Mouse (Mus musculus) kidney, embryonic 14.5 days (tissue): ENCODE results near the gene Zyx. TPM values are rescaled to one million over a fixed set of nuclear protein-coding genes. Genes with fewer than 3 reads are reported as not detected.

Experiments used
- ATAC-seq: fragments of 200-750 bp; cut with Nextera tagmentation; 2 replicates; pipeline ENCODE4 v1.8.0; 2017; ENCODE audit warnings: moderate number of reproducible peaks, mild to moderate bottlenecking, moderate TSS enrichment, moderate library complexity; ENCODE audit not compliant: low FRiP score, low TSS enrichment
- H3K27ac ChIP-seq: fragments of 300-500 bp; sonication (generic); 2 replicates; pipeline ENCODE4 v1.5.1; 2014; ENCODE audit warnings: low read depth, mild to moderate bottlenecking, low read length, moderate library complexity, mixed read lengths
- H3K27me3 ChIP-seq: fragments of 300-500 bp; sonication (generic); 2 replicates; pipeline ENCODE4 v1.6.1; 2014; ENCODE audit warnings: mild to moderate bottlenecking, low read length; ENCODE audit not compliant: control insufficient read depth, insufficient read depth
- H3K36me3 ChIP-seq: fragments of 300-500 bp; sonication (generic); 2 replicates; pipeline ENCODE4 v1.6.1; 2014; ENCODE audit warnings: low read length, mixed read lengths; ENCODE audit not compliant: control insufficient read depth, insufficient read depth
- H3K4me1 ChIP-seq: fragments of 300-500 bp; sonication (generic); 2 replicates; pipeline ENCODE4 v1.6.1; 2014; ENCODE audit warnings: low read length, mixed read lengths; ENCODE audit not compliant: control insufficient read depth, insufficient read depth
- H3K4me2 ChIP-seq: fragments of 300-500 bp; sonication (generic); replicated peaks from 2 replicates; pipeline ENCODE4 v1.6.1; 2014; ENCODE audit warnings: low read depth, mild to moderate bottlenecking, low read length
- H3K4me3 ChIP-seq: fragments of 300-500 bp; sonication (generic); 2 replicates; pipeline ENCODE4 v1.5.1; 2014; ENCODE audit warnings: mild to moderate bottlenecking, low read length
- H3K9ac ChIP-seq: fragments of 300-500 bp; sonication (generic); 2 replicates; pipeline ENCODE4 v1.6.1; 2014; ENCODE audit warnings: low read depth, mild to moderate bottlenecking, low read length, moderate library complexity
- H3K9me3 ChIP-seq: fragments of 300-500 bp; sonication (generic); 2 replicates; pipeline ENCODE4 v1.6.1; 2016; ENCODE audit warnings: low read length; ENCODE audit not compliant: control insufficient read depth
- WGBS: fragments of 180-500 bp; shearing (Covaris S2); extraction: QIAGEN DNeasy Blood & Tissue Kit; methylation state at CpG from one replicate; pipeline ENCODE4 v1.1.7; 2014; 5-methylcytosine and 5-hydroxymethylcytosine counted together
- polyA plus RNA-seq: library from polyadenylated mRNA; unstranded; fragments of >200 nt; fragmentation: Nextera tagmentation; extraction: Ambion mirVana; gene quantifications from 2 replicates; pipeline ENCODE4 v1.2.1, GENCODE M21; 2014

The Zyx gene
- polyA plus RNA-seq, 1 experiment from 2014 or later, result 118 TPM

GRCm38 (mm10) chr6:42326509-42326908 is 22.9 kb upstream of the Zyx start:
- H3K36me3 ChIP-seq, result no peaks in the 10 kb centered on the region
- peaks cover 30% of the 10 kb centered on the region for H3K27me3 ChIP-seq
- H3K4me1 ChIP-seq, result 0 out of 2 replicates have a peak, but pooled peaks cover 11% of the 10 kb centered on the region
- WGBS, result 85% methylated on average over 3 of the region's 3 CpGs
- no peak overlapping the region for H3K9ac ChIP-seq
- no peaks in the 10 kb centered on the region for H3K9me3 ChIP-seq
- no peak overlapping the region for H3K4me2 ChIP-seq
- H3K27ac ChIP-seq, result no peak overlapping the region
- no peak overlapping the region for H3K4me3 ChIP-seq
- ATAC-seq, result no peak

DNA sequence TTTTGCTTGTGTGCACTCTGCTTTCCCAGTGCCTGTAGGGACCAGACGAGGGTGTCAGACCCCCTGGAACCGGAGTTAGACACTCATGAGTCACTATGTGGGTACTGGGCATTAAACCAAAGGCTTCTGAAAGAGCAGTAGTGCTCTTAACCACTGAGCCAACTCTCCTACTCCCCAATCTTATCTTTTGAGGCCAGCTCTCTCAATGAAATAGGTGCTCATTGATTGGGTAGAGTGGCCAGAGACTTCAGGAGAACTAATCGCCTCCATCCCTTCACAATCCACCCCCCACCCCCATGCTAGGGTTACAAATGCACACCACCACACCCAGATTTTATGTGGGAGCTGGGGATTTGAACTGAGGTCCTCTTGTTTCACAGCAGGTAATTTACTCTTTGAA is 20.7 kb upstream of the Zyx start:
- H3K27ac ChIP-seq, result no peak overlapping the region
- no peak overlapping the region for H3K4me2 ChIP-seq
- H3K36me3 ChIP-seq, result no peaks in the 10 kb centered on the region
- H3K9me3 ChIP-seq, result no peaks in the 10 kb centered on the region
- 0 out of 2 replicates have a peak, but pooled peaks cover 5% of the 10 kb centered on the region for H3K4me1 ChIP-seq
- no peak for ATAC-seq
- peaks cover 9% of the 10 kb centered on the region for H3K27me3 ChIP-seq
- WGBS, result 75% methylated on average over 3 of the region's 3 CpGs
- H3K9ac ChIP-seq, result no peak overlapping the region
- no peak overlapping the region for H3K4me3 ChIP-seq

DNA sequence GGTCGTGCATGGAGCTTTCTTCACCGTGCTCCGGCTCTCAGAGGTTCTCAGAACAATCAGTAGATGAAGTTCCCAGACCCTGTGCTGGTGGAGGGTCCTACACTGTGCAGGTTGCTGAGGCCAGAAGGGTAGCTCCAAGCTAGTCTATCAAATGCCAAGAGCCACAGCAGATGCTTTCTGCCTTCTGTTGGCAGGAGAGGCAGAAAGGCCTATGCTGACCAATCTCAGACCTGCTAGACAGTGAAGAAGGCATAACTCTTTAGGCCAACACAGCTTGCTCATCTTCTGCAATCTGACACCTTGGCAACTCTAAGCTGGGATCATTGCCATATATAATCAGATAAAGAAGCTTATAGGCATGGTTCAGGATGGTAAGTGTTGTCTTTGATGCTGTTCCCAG is 19.2 kb upstream of the Zyx start:
- no peaks in the 10 kb centered on the region for H3K36me3 ChIP-seq
- H3K27me3 ChIP-seq, result no peaks in the 10 kb centered on the region
- no peak overlapping the region for H3K9ac ChIP-seq
- no peak overlapping the region for H3K4me3 ChIP-seq
- no peak overlapping the region for H3K27ac ChIP-seq
- H3K9me3 ChIP-seq, result no peaks in the 10 kb centered on the region
- 71% methylated on average over 3 of the region's 3 CpGs for WGBS
- no peak overlapping the region for H3K4me2 ChIP-seq
- no peak for ATAC-seq
- no peaks in the 10 kb centered on the region for H3K4me1 ChIP-seq

DNA sequence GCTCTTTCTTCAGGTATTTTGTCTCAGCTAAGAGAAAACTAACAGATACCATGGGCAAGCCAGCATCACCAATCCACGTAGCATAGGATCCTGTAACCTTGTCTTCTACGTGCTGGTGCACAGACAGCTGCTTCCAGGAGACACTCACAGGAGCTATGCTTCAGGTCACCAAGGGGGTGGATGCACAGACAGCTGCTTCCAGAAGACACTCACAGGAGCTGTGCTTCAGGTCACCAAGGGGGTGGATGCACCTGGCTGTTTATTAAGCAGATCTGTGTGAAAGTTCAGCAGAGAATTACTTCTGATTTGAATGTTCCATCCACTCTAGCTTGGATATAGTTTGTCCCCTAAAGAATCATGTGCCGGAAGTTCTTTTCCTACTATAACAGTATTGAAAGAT is 18.5 kb upstream of the Zyx start:
- H3K4me2 ChIP-seq, result no peak overlapping the region
- H3K27ac ChIP-seq, result no peak overlapping the region
- H3K9ac ChIP-seq, result no peak overlapping the region
- H3K4me1 ChIP-seq, result no peaks in the 10 kb centered on the region
- WGBS, result 89% methylated on average over 3 of the region's 3 CpGs
- H3K9me3 ChIP-seq, result no peaks in the 10 kb centered on the region
- H3K27me3 ChIP-seq, result no peaks in the 10 kb centered on the region
- no peak for ATAC-seq
- no peaks in the 10 kb centered on the region for H3K36me3 ChIP-seq
- no peak overlapping the region for H3K4me3 ChIP-seq

DNA sequence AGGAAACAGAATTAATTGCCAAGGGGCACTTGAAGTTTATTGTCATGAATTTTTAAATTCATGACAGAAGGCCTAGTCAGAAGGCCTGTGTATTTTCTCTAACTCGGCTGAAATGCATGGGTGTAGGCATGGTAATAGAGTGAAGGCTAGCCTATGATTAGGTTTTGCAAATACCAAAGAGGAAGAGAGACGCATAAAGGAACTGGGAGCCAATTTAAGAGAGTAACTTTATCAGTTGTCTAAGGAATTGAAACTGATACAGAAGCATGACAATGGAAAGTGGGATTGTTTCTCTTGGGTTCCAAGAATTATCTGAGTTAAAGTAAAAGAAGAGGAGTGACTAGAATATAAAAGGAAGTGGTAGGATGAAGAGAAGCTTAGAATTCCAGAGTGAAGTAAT is 10.2 kb upstream of the Zyx start:
- Histone ChIP-seq H3K27ac (no peak overlapping the region), H3K4me3 (no peak overlapping the region), H3K9ac (no peak overlapping the region), H3K4me2 (no peak overlapping the region), H3K27me3 (no peaks in the 10 kb centered on the region), H3K9me3 (no peaks in the 10 kb centered on the region), H3K4me1 (no peaks in the 10 kb centered on the region), H3K36me3 (no peaks in the 10 kb centered on the region)
- 92% methylated on average over 2 of the region's 2 CpGs for WGBS
- no peak for ATAC-seq

GRCm38 (mm10) chr6:42339981-42340380 is 9.4 kb upstream of the Zyx start:
- Histone ChIP-seq H3K36me3 (no peaks in the 10 kb centered on the region), H3K9ac (no peak overlapping the region), H3K27ac (no peak overlapping the region), H3K27me3 (no peaks in the 10 kb centered on the region), H3K4me3 (no peak overlapping the region), H3K9me3 (no peaks in the 10 kb centered on the region), H3K4me1 (no peaks in the 10 kb centered on the region), H3K4me2 (no peak overlapping the region)
- ATAC-seq, result no peak
- 78% methylated on average over 5 of the region's 5 CpGs for WGBS

DNA sequence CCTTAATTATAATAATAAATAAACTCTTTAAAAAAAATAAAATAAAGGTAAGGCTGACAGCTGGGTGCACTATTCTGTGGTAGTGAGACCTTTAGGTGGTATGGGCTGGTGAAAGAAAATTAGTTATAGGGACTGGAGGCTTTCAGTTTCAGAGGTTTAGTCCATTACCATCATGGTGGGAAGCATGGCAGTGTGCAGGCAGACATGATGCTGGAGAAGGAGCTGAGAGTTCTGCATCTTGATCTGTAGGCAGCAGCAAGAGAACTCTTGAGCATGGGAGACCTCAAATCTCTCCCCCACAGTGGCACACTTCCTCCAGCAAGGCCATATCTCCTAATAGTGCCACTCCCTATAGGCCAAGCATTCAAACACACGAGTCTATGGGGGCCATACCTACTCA is 7.3 kb upstream of the Zyx start:
- ATAC-seq, result no peak
- Histone ChIP-seq H3K4me1 (no peaks in the 10 kb centered on the region), H3K27ac (no peak overlapping the region), H3K4me2 (no peak overlapping the region), H3K27me3 (no peaks in the 10 kb centered on the region), H3K4me3 (no peak overlapping the region), H3K9ac (no peak overlapping the region), H3K9me3 (no peaks in the 10 kb centered on the region), H3K36me3 (no peaks in the 10 kb centered on the region)
- 77% methylated on average over 1 of the region's 1 CpGs for WGBS

GRCm38 (mm10) chr6:42343361-42344120 is 5.9 kb upstream of the Zyx start:
- no peaks in the 10 kb centered on the region for H3K9me3 ChIP-seq
- no peak overlapping the region for H3K9ac ChIP-seq
- H3K36me3 ChIP-seq, result no peaks in the 10 kb centered on the region
- H3K27ac ChIP-seq, result no peak overlapping the region
- 75% methylated on average over 9 of the region's 9 CpGs for WGBS
- no peak for ATAC-seq
- H3K4me3 ChIP-seq, result no peak overlapping the region
- no peaks in the 10 kb centered on the region for H3K27me3 ChIP-seq
- peaks cover 1% of the 10 kb centered on the region; the same call in 1 of the 2 replicates for H3K4me1 ChIP-seq
- H3K4me2 ChIP-seq, result no peak overlapping the region

- Histone ChIP-seq H3K27me3 (no peaks in the 10 kb centered on the region), H3K36me3 (no peaks in the 10 kb centered on the region), H3K4me3 (no peak overlapping the region), H3K4me2 (no peak overlapping the region), H3K27ac (no peak overlapping the region), H3K4me1 (peaks cover 3% of the 10 kb centered on the region; the same call in 1 of the 2 replicates), H3K9ac (no peak overlapping the region), H3K9me3 (no peaks in the 10 kb centered on the region)
- no peak for ATAC-seq
- WGBS, result 65% methylated on average over 1 of the region's 1 CpGs
These were observed 5.2 kb upstream of the Zyx start for GRCm38 (mm10) chr6:42344255-42344654.
